Mouse (Mus musculus) hindbrain, embryonic 16.5 days (tissue): ENCODE measurements around the gene Nckap5. TPM values are rescaled to one million over a fixed set of nuclear protein-coding genes. Genes with fewer than 3 reads are reported as not detected.

Experiments used
- ATAC-seq: fragments of 200-750 bp; cut with Nextera tagmentation; 2 replicates; pipeline ENCODE4 v1.8.0; 2017; ENCODE audit warnings: moderate TSS enrichment, moderate library complexity
- H3K27ac ChIP-seq: fragments of 300-500 bp; sonication (generic); 2 replicates; pipeline ENCODE4 v1.5.1; 2014; ENCODE audit warnings: low read depth, mild to moderate bottlenecking, control low read depth, low read length, moderate library complexity
- H3K27me3 ChIP-seq: fragments of 300-500 bp; sonication (generic); replicated peaks from 2 replicates; pipeline ENCODE4 v1.6.1; 2014; ENCODE audit warnings: low read length; ENCODE audit not compliant: control insufficient read depth, insufficient read depth
- H3K36me3 ChIP-seq: fragments of 300-500 bp; sonication (generic); 2 replicates; pipeline ENCODE4 v1.6.1; 2014; ENCODE audit warnings: mild to moderate bottlenecking, low read length, moderate library complexity, mixed read lengths; ENCODE audit not compliant: control insufficient read depth, insufficient read depth
- H3K4me1 ChIP-seq: fragments of 300-500 bp; sonication (generic); 2 replicates; pipeline ENCODE4 v1.6.1; 2014; ENCODE audit warnings: low read depth, low read length; ENCODE audit not compliant: control insufficient read depth, insufficient read depth
- H3K4me2 ChIP-seq: fragments of 300-500 bp; sonication (generic); 2 replicates; pipeline ENCODE4 v1.6.1; 2014; ENCODE audit warnings: mild to moderate bottlenecking, low read length, control low read depth, moderate library complexity
- H3K4me3 ChIP-seq: fragments of 300-500 bp; sonication (generic); 2 replicates; pipeline ENCODE4 v1.5.1; 2014; ENCODE audit warnings: mild to moderate bottlenecking, low read length, control low read depth, moderate library complexity
- H3K9ac ChIP-seq: fragments of 300-500 bp; sonication (generic); 2 replicates; pipeline ENCODE4 v1.6.1; 2014; ENCODE audit warnings: low read depth, mild to moderate bottlenecking, control low read depth, low read length, moderate library complexity
- H3K9me3 ChIP-seq: fragments of 300-500 bp; sonication (generic); 2 replicates; pipeline ENCODE4 v1.6.1; 2014; ENCODE audit warnings: mild to moderate bottlenecking, low read length, moderate library complexity; ENCODE audit not compliant: control insufficient read depth
- WGBS: fragments of 180-500 bp; shearing (Covaris S2); extraction: QIAGEN DNeasy Blood & Tissue Kit; methylation state at CpG from one replicate; pipeline ENCODE4 v1.1.7; 2014; 5-methylcytosine and 5-hydroxymethylcytosine counted together
- polyA plus RNA-seq: library from polyadenylated mRNA; unstranded; fragments of >200 nt; fragmentation: Nextera tagmentation; extraction: Ambion mirVana; gene quantifications from 2 replicates; pipeline ENCODE4 v1.2.1, GENCODE M21; 2015

Gene Nckap5
- 13.1 and 13.9 TPM in 2 replicates for polyA plus RNA-seq

GRCm38 (mm10) chr1:126830031-126830927, at the start of gene Nckap5:
TSS of gene Nckap5 (minus strand) at chr1:126830799.
- Histone ChIP-seq H3K4me1 (peaks cover 12% of the 10 kb centered on the region), H3K9ac (peak within 1 kb of the TSS; percentile 30), H3K4me3 (peak within 1 kb of the TSS; percentile 42), H3K4me2 (peak within 1 kb of the TSS; percentile 73), H3K9me3 (no peaks in the 10 kb centered on the region), H3K27ac (peak within 1 kb of the TSS; percentile 59), H3K36me3 (no peaks in the 10 kb centered on the region), H3K27me3 (peaks cover 3% of the 10 kb centered on the region)
- ATAC-seq: peak; percentile 89
- WGBS: under 1% methylated on average over 35 of the region's 35 CpGs

- Histone ChIP-seq H3K27ac (no peak overlapping the region), H3K36me3 (no peaks in the 10 kb centered on the region), H3K4me1 (no peaks in the 10 kb centered on the region), H3K9ac (no peak overlapping the region), H3K4me2 (no peak overlapping the region), H3K9me3 (no peaks in the 10 kb centered on the region), H3K4me3 (no peak overlapping the region), H3K27me3 (no peaks in the 10 kb centered on the region)
- no peak for ATAC-seq
- 84% methylated on average over 2 of the region's 2 CpGs for WGBS
Measured at GRCm38 (mm10) chr1:126877495-126877894, 46.9 kb upstream of the Nckap5 start.

- Histone ChIP-seq H3K4me1 (peaks cover 4% of the 10 kb centered on the region), H3K4me3 (no peak overlapping the region), H3K27me3 (no peaks in the 10 kb centered on the region), H3K9me3 (no peaks in the 10 kb centered on the region), H3K36me3 (no peaks in the 10 kb centered on the region), H3K9ac (no peak overlapping the region), H3K4me2 (no peak overlapping the region), H3K27ac (no peak overlapping the region)
- 94% methylated on average over 9 of the region's 9 CpGs for WGBS
- no peak for ATAC-seq
Measured at GRCm38 (mm10) chr1:126868372-126868771, 37.8 kb upstream of the Nckap5 start.

- Histone ChIP-seq H3K9me3 (no peaks in the 10 kb centered on the region), H3K27ac (no peak overlapping the region), H3K36me3 (no peaks in the 10 kb centered on the region), H3K9ac (no peak overlapping the region), H3K4me2 (no peak overlapping the region), H3K4me1 (peaks cover 4% of the 10 kb centered on the region), H3K27me3 (no peaks in the 10 kb centered on the region), H3K4me3 (no peak overlapping the region)
- 81% methylated on average over 5 of the region's 5 CpGs for WGBS
- ATAC-seq: no peak
Measured at GRCm38 (mm10) chr1:126867912-126868311, 37.3 kb upstream of the Nckap5 start.

- ATAC-seq: peak; percentile 92
- no peak overlapping the region for H3K4me3 ChIP-seq
- H3K27me3 ChIP-seq: no peaks in the 10 kb centered on the region
- WGBS: 13% methylated on average over 7 of the region's 7 CpGs
- peak overlapping the region; percentile 61 for H3K27ac ChIP-seq
- no peaks in the 10 kb centered on the region for H3K36me3 ChIP-seq
- H3K9me3 ChIP-seq: no peaks in the 10 kb centered on the region
- no peak overlapping the region for H3K4me2 ChIP-seq
- no peak overlapping the region for H3K9ac ChIP-seq
- peaks cover 4% of the 10 kb centered on the region for H3K4me1 ChIP-seq
Measured at GRCm38 (mm10) chr1:126865591-126866086, 35.0 kb upstream of the Nckap5 start.

GRCm38 (mm10) chr1:126861816-126862215, 31.2 kb upstream of the Nckap5 start:
- peaks cover 4% of the 10 kb centered on the region for H3K4me1 ChIP-seq
- H3K9ac ChIP-seq: no peak overlapping the region
- ATAC-seq: no peak
- H3K27ac ChIP-seq: no peak overlapping the region
- no peak overlapping the region for H3K4me2 ChIP-seq
- no peaks in the 10 kb centered on the region for H3K27me3 ChIP-seq
- 25% methylated on average over 3 of the region's 3 CpGs for WGBS
- H3K4me3 ChIP-seq: no peak overlapping the region
- no peaks in the 10 kb centered on the region for H3K36me3 ChIP-seq
- no peaks in the 10 kb centered on the region for H3K9me3 ChIP-seq

- no peak for ATAC-seq
- H3K36me3 ChIP-seq: no peaks in the 10 kb centered on the region
- H3K4me2 ChIP-seq: no peak overlapping the region
- H3K27me3 ChIP-seq: no peaks in the 10 kb centered on the region
- no peak overlapping the region for H3K27ac ChIP-seq
- no peaks in the 10 kb centered on the region for H3K9me3 ChIP-seq
- H3K9ac ChIP-seq: no peak overlapping the region
- H3K4me3 ChIP-seq: no peak overlapping the region
- peaks cover 1% of the 10 kb centered on the region for H3K4me1 ChIP-seq
- 81% methylated on average over 4 of the region's 4 CpGs for WGBS
Measured at GRCm38 (mm10) chr1:126860537-126860936, 29.9 kb upstream of the Nckap5 start.

- WGBS: 50% methylated on average over 6 of the region's 6 CpGs
- Histone ChIP-seq H3K36me3 (no peaks in the 10 kb centered on the region), H3K4me2 (no peak overlapping the region), H3K4me3 (no peak overlapping the region), H3K9ac (no peak overlapping the region), H3K9me3 (no peaks in the 10 kb centered on the region), H3K27me3 (no peaks in the 10 kb centered on the region), H3K4me1 (no peaks in the 10 kb centered on the region), H3K27ac (no peak overlapping the region)
- ATAC-seq: no peak
Measured at GRCm38 (mm10) chr1:126849481-126849880, 18.9 kb upstream of the Nckap5 start.

GRCm38 (mm10) chr1:126846317-126846716, 15.7 kb upstream of the Nckap5 start:
- Histone ChIP-seq H3K4me2 (no peak overlapping the region), H3K27ac (no peak overlapping the region), H3K4me1 (no peaks in the 10 kb centered on the region), H3K9me3 (no peaks in the 10 kb centered on the region), H3K36me3 (no peaks in the 10 kb centered on the region), H3K9ac (no peak overlapping the region), H3K27me3 (no peaks in the 10 kb centered on the region), H3K4me3 (no peak overlapping the region)
- 64% methylated on average over 4 of the region's 4 CpGs for WGBS
- ATAC-seq: no peak
